Mouse (Mus musculus): Measurements from ENCODE around the gene Srpk1.

- TF ChIP-seq CTCF (IDR thresholded peaks at IDR 0.05; ENCODE audit: control insufficient read depth, insufficient read depth, insufficient read length) = no peak
- TF ChIP-seq MAX (IDR thresholded peaks at IDR 0.05) = no peak
- TF ChIP-seq FOSL1 (IDR thresholded peaks at IDR 0.05; ENCODE audit: insufficient read depth, low read length, poor library complexity, severe bottlenecking) = no peak
- TF ChIP-seq CEBPB (IDR thresholded peaks at IDR 0.05; ENCODE audit: low read depth) = no peak
- TF ChIP-seq USF1 (IDR thresholded peaks at IDR 0.05; ENCODE audit: low read depth) = no peak
- TF ChIP-seq MYOG (IDR thresholded peaks at IDR 0.05; ENCODE audit: control insufficient read depth, extremely low read depth, insufficient read length) = no peak
Measured at GRCm38 (mm10) chr17:28601557-28602250, 20.8 kb downstream of the Srpk1 start.

Data from C2C12 (cell line).